Mouse (Mus musculus) neural tube, embryonic 13.5 days (tissue): ENCODE measurements around the gene Rasgef1a. TPM values are rescaled to one million over a fixed set of nuclear protein-coding genes. Genes with fewer than 3 reads are reported as not detected.
A peak's percentile ranks its signal among the peaks of the same experiment; 100 is the strongest.

Experiments
- ATAC-seq: fragments of 200-750 bp; cut with Nextera tagmentation; 2 replicates; pipeline ENCODE4 v1.8.0; 2017; ENCODE audit warnings: low read depth, mild to moderate bottlenecking, moderate TSS enrichment, moderate library complexity
- H3K27ac ChIP-seq: fragments of 300-500 bp; sonication (generic); replicated peaks from 2 replicates; pipeline ENCODE4 v1.5.1; 2015; ENCODE audit warnings: moderate library complexity, mild to moderate bottlenecking, inconsistent platforms
- H3K27me3 ChIP-seq: fragments of 300-500 bp; sonication (generic); 2 replicates; pipeline ENCODE4 v1.6.1; 2015; ENCODE audit warnings: mild to moderate bottlenecking, inconsistent platforms
- H3K36me3 ChIP-seq: fragments of 300-500 bp; sonication (generic); 2 replicates; pipeline ENCODE4 v1.6.1; 2015; ENCODE audit warnings: mild to moderate bottlenecking, inconsistent platforms
- H3K4me1 ChIP-seq: fragments of 300-500 bp; sonication (generic); replicated peaks from 2 replicates; pipeline ENCODE4 v1.6.1; 2015; ENCODE audit warnings: inconsistent platforms
- H3K4me2 ChIP-seq: fragments of 300-500 bp; sonication (generic); 2 replicates; pipeline ENCODE4 v1.6.1; 2015; ENCODE audit warnings: inconsistent platforms, mild to moderate bottlenecking, moderate library complexity
- H3K4me3 ChIP-seq: fragments of 300-500 bp; sonication (generic); 2 replicates; pipeline ENCODE4 v1.5.1; 2015; ENCODE audit warnings: mild to moderate bottlenecking, inconsistent platforms
- H3K9ac ChIP-seq: fragments of 300-500 bp; sonication (generic); 2 replicates; pipeline ENCODE4 v1.6.1; 2015; ENCODE audit warnings: moderate library complexity, mild to moderate bottlenecking, inconsistent platforms
- H3K9me3 ChIP-seq: fragments of 300-500 bp; sonication (generic); 2 replicates; pipeline ENCODE4 v1.6.1; 2016; ENCODE audit warnings: inconsistent platforms
- WGBS: fragments of 180-500 bp; shearing (Covaris S2); methylation state at CpG from one replicate; pipeline ENCODE4 v1.1.7; 2015; 5-methylcytosine and 5-hydroxymethylcytosine counted together
- polyA plus RNA-seq: library from polyadenylated mRNA; unstranded; fragments of >200 nt; fragmentation: Nextera tagmentation; extraction: Ambion mirVana; gene quantifications from 2 replicates; pipeline ENCODE4 v1.2.1, GENCODE M21; 2015

Rasgef1a gene
- polyA plus RNA-seq, 1 experiment from 2014 or later = 0.88 TPM

DNA sequence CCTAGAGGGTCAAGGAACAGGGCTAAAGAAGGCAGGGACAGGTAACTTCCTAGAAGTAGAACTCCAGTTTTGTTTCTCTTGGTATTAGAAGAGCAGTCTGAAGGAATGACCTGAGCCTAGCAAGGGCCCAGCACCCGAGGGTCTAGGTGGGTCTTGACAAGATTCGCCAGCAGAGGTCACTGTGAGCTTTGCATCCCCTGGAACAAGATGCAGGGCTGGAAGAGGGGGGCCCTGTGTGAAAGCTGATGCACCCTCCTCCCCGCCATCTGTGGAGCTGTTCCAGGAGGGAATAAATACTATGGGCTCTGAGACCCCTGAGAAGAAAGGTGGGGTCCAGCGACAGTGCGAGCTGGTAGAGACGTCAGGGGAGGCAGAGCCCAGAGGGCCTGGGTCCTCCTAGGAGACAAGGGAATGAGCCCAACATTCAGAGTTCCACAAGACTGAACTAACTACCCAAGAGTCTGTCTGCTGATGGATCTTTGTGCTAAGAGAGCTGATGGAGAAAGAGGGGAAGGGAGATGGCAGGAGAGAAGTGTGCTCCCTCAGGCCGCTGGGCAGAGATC, 53.8 kb downstream of the Rasgef1a start:
- no peaks in the 10 kb centered on the region for H3K9me3 ChIP-seq
- WGBS = 10% methylated on average over 7 of the region's 7 CpGs
- H3K36me3 ChIP-seq = no peaks in the 10 kb centered on the region
- peaks cover 23% of the 10 kb centered on the region for H3K4me1 ChIP-seq
- H3K27ac ChIP-seq = no peak overlapping the region
- peak overlapping the region; percentile 72; the same call in 1 of the 2 replicates for H3K9ac ChIP-seq
- H3K4me3 ChIP-seq = no peak overlapping the region; the same call in 1 of the 2 replicates
- peak; percentile 51 for ATAC-seq
- H3K4me2 ChIP-seq = peak overlapping the region; percentile 98
- H3K27me3 ChIP-seq = peaks cover 38% of the 10 kb centered on the region

DNA sequence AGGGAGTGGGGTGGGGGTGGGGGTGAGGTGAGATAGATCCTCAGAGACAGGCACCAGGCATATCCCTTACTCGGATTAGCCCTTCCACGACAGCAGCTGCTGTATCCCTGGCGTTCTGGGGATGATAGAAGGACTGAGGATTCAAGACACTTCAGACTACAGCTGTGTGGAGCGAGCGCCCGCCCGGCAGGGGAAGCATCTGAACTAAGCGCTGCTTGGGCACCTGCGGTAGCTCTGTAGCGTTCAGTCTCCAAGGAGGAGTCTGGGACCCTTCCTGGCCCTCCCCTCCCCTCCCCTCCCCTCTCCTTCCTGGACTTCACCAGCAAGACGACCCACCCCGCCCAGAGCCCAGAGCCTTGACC, 54.6 kb downstream of the Rasgef1a start:
- Histone ChIP-seq H3K27me3 (peaks cover 38% of the 10 kb centered on the region), H3K9ac (peak overlapping the region; percentile 72), H3K36me3 (no peaks in the 10 kb centered on the region), H3K4me1 (peaks cover 29% of the 10 kb centered on the region), H3K4me3 (peak overlapping the region; percentile 48), H3K4me2 (peak overlapping the region; percentile 98), H3K27ac (no peak overlapping the region), H3K9me3 (no peaks in the 10 kb centered on the region)
- WGBS = under 1% methylated on average over 12 of the region's 12 CpGs
- peak; percentile 68 for ATAC-seq

DNA sequence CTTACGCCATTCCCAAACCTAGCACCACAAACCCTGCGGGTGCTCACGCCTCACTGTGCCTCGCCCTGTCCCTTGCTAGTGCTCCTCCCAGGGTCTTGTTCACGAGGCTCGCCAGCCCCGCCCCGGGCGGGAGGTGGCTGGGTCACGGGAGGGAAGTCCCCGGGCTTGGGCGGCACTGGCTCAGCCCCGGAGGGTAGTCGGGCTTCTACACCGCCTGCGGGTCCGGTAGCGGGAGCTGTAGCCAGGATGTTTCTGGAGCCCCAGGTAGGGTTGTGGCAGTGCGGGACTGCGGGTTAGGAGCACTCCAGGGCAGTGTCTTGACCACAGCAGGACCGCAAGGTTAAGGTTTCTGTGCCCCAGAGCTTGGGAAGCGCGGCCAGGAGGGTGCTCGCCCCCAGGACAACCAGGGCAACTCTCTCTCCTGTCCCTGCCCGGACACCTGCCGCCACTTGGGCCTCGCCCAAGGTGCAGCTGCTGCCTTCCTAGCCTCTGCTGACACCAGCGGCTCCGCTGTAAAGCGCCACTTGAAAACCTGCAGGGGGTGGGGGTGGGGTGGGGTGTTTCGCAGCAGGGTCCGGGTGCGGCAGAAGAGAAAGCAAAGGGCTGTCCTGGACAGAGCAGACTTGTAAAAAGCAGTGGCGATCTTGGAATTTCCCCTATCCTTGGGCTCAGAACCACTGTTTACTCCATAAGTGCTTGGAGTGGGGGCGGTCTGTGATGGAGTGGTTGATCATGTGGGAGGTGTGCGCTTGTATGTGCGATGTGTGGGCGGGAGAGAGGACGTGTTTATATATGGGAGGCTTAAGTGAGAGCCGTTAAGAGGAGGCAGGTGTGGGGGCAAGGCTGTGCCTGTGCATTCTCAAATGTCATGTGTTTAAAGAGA, 55.2 kb downstream of the Rasgef1a start:
- no peak overlapping the region for H3K27ac ChIP-seq
- no peaks in the 10 kb centered on the region for H3K36me3 ChIP-seq
- WGBS = under 1% methylated on average over 35 of the region's 40 CpGs
- no peaks in the 10 kb centered on the region for H3K9me3 ChIP-seq
- H3K4me3 ChIP-seq = peak overlapping the region; percentile 48
- H3K4me1 ChIP-seq = peaks cover 29% of the 10 kb centered on the region
- ATAC-seq = peak; percentile 60
- peak overlapping the region; percentile 98 for H3K4me2 ChIP-seq
- H3K9ac ChIP-seq = peak overlapping the region; percentile 72
- H3K27me3 ChIP-seq = peaks cover 38% of the 10 kb centered on the region

- no peaks in the 10 kb centered on the region for H3K9me3 ChIP-seq
- peaks cover 38% of the 10 kb centered on the region for H3K27me3 ChIP-seq
- peaks cover 29% of the 10 kb centered on the region for H3K4me1 ChIP-seq
- no peaks in the 10 kb centered on the region for H3K36me3 ChIP-seq
- WGBS = 69% methylated on average over 7 of the region's 7 CpGs
- ATAC-seq = no peak
- no peak overlapping the region for H3K4me3 ChIP-seq
- H3K4me2 ChIP-seq = no peak overlapping the region
- H3K27ac ChIP-seq = no peak overlapping the region
- H3K9ac ChIP-seq = no peak overlapping the region
Observed at GRCm38 (mm10) chr6:118067720-118068119, 56.5 kb downstream of the Rasgef1a start.

- ATAC-seq = no peak
Observed at GRCm38 (mm10) chr6:118070321-118071012, 59.2 kb downstream of the Rasgef1a start.

DNA sequence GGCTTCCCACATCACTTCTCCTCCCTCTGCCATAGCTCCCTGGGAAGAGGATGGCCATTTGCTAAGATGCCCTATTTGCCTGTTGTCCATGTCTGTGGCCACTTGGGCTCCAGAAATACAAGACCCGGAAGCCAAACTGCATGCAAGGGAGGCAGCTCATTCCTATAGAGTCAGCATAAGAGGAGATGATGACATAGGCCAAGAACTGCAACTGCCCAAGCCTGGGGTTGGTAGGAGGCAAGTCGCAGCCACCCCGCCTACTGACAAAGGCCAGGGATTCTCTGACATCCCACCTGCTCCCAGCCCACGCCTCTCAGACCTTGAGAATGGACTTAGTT, 59.7 kb downstream of the Rasgef1a start:
- Histone ChIP-seq H3K9ac (no peak overlapping the region), H3K9me3 (no peaks in the 10 kb centered on the region), H3K4me3 (no peak overlapping the region), H3K36me3 (no peaks in the 10 kb centered on the region), H3K4me2 (no peak overlapping the region), H3K27ac (no peak overlapping the region), H3K4me1 (peaks cover 27% of the 10 kb centered on the region), H3K27me3 (peaks cover 21% of the 10 kb centered on the region)
- 81% methylated on average over 4 of the region's 4 CpGs for WGBS
- no peak for ATAC-seq

More at GRCm38 (mm10) chr6:118070321-118071012, 59.2 kb downstream of the Rasgef1a start:
- Histone ChIP-seq H3K4me3 (no peak overlapping the region), H3K9ac (no peak overlapping the region), H3K4me1 (peaks cover 32% of the 10 kb centered on the region), H3K27me3 (peaks cover 25% of the 10 kb centered on the region), H3K4me2 (no peak overlapping the region), H3K36me3 (no peaks in the 10 kb centered on the region), H3K27ac (no peak overlapping the region), H3K9me3 (no peaks in the 10 kb centered on the region)
- 76% methylated on average over 5 of the region's 5 CpGs for WGBS

GRCm38 (mm10) chr6:118071416-118071815, 60.2 kb downstream of the Rasgef1a start:
- 63% methylated on average over 3 of the region's 3 CpGs for WGBS
- Histone ChIP-seq H3K4me2 (no peak overlapping the region), H3K27ac (no peak overlapping the region), H3K4me3 (no peak overlapping the region), H3K36me3 (no peaks in the 10 kb centered on the region), H3K9ac (no peak overlapping the region), H3K9me3 (no peaks in the 10 kb centered on the region), H3K4me1 (peaks cover 23% of the 10 kb centered on the region), H3K27me3 (peaks cover 16% of the 10 kb centered on the region)
- ATAC-seq = no peak

GRCm38 (mm10) chr6:118072176-118072575, 60.9 kb downstream of the Rasgef1a start:
- no peak overlapping the region for H3K9ac ChIP-seq
- peaks cover 9% of the 10 kb centered on the region for H3K27me3 ChIP-seq
- H3K36me3 ChIP-seq = no peaks in the 10 kb centered on the region
- H3K4me3 ChIP-seq = no peak overlapping the region
- H3K4me1 ChIP-seq = peaks cover 15% of the 10 kb centered on the region; the same call in 1 of the 2 replicates
- no peak for ATAC-seq
- H3K4me2 ChIP-seq = no peak overlapping the region
- no peak overlapping the region for H3K27ac ChIP-seq
- H3K9me3 ChIP-seq = no peaks in the 10 kb centered on the region
- 88% methylated on average over 1 of the region's 1 CpGs for WGBS

- no peaks in the 10 kb centered on the region for H3K27me3 ChIP-seq
- no peaks in the 10 kb centered on the region for H3K36me3 ChIP-seq
- 68% methylated on average over 3 of the region's 3 CpGs for WGBS
- no peak for ATAC-seq
- no peak overlapping the region for H3K4me3 ChIP-seq
- no peak overlapping the region for H3K4me2 ChIP-seq
- H3K4me1 ChIP-seq = peaks cover 17% of the 10 kb centered on the region; the same call in 1 of the 2 replicates
- H3K9ac ChIP-seq = no peak overlapping the region
- H3K27ac ChIP-seq = no peak overlapping the region
- H3K9me3 ChIP-seq = no peaks in the 10 kb centered on the region
Observed at GRCm38 (mm10) chr6:118074151-118074550, 62.9 kb downstream of the Rasgef1a start.

- H3K9me3 ChIP-seq = no peaks in the 10 kb centered on the region
- H3K9ac ChIP-seq = no peak overlapping the region
- H3K4me1 ChIP-seq = peaks cover 23% of the 10 kb centered on the region
- H3K27me3 ChIP-seq = no peaks in the 10 kb centered on the region
- no peaks in the 10 kb centered on the region for H3K36me3 ChIP-seq
- no peak overlapping the region for H3K4me3 ChIP-seq
- no peak for ATAC-seq
- WGBS = 71% methylated on average over 3 of the region's 3 CpGs
- no peak overlapping the region for H3K4me2 ChIP-seq
- H3K27ac ChIP-seq = no peak overlapping the region
Observed at GRCm38 (mm10) chr6:118076256-118076655, 65.0 kb downstream of the Rasgef1a start.

DNA sequence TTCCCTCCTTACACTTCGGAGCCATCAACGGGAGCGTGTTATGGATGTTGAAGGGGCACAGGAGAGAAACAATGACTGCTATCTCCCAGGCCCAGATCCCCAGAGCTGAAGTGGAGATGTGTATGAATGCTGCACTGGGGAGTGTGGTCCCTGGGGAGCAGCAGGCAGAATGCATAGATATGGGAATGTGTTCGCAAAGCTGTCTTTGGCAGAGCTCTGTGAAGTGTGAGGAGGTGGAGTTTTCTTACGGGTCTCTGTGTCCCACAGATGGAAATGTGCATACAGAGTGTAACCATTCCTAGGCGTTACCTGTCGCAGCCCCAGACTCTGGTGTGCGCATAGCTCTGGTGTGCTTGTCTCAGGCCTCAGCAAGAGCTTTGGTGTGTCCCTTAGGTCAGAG, 65.5 kb downstream of the Rasgef1a start:
- H3K36me3 ChIP-seq = no peaks in the 10 kb centered on the region
- H3K4me2 ChIP-seq = no peak overlapping the region
- no peak for ATAC-seq
- 81% methylated on average over 8 of the region's 8 CpGs for WGBS
- no peaks in the 10 kb centered on the region for H3K27me3 ChIP-seq
- H3K9me3 ChIP-seq = no peaks in the 10 kb centered on the region
- H3K9ac ChIP-seq = no peak overlapping the region
- no peak overlapping the region for H3K27ac ChIP-seq
- H3K4me1 ChIP-seq = peaks cover 23% of the 10 kb centered on the region
- H3K4me3 ChIP-seq = no peak overlapping the region

DNA sequence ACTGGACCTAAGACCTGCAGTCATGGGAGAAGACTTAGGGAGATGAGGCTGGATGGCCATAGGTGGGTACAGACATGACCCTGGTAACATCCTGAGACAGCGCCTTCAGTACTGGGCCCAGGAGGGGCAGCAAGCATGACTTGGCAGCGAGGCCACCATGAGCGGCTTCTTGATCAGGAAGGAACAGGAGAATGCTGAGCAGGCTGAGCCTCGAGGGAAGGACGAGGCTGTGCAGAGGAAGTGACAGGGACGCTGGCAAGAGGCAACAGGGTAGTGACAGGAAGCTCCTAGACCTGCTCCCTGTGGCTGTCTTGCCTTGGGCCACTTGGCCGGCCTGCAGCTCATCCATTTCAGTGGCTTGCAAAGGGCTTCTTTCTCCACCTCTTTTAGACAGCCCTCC, 66.2 kb downstream of the Rasgef1a start:
- H3K27ac ChIP-seq = no peak overlapping the region
- H3K27me3 ChIP-seq = no peaks in the 10 kb centered on the region
- no peak overlapping the region for H3K9ac ChIP-seq
- H3K36me3 ChIP-seq = no peaks in the 10 kb centered on the region
- H3K4me3 ChIP-seq = no peak overlapping the region
- no peaks in the 10 kb centered on the region for H3K9me3 ChIP-seq
- H3K4me1 ChIP-seq = peaks cover 23% of the 10 kb centered on the region
- ATAC-seq = no peak
- WGBS = 81% methylated on average over 7 of the region's 7 CpGs
- no peak overlapping the region for H3K4me2 ChIP-seq
